Mouse (Mus musculus) intestine, embryonic 14.5 days (tissue): ENCODE results near the gene Ndufaf3. TPM values are rescaled to one million over a fixed set of nuclear protein-coding genes. Genes with fewer than 3 reads are reported as not detected.

ENCODE experiments used
- ATAC-seq: fragments of 200-750 bp; cut with Nextera tagmentation; replicated peaks from 2 replicates; pipeline ENCODE4 v1.8.0; 2017; ENCODE audit warnings: low read depth, moderate number of reproducible peaks, moderate TSS enrichment, moderate library complexity; ENCODE audit not compliant: low FRiP score, low TSS enrichment
- DNase-seq: peaks from one replicate; pipeline ENCODE4 v3.0.0-alpha.2; 2018; ENCODE audit warnings: low spot score
- H3K27ac ChIP-seq: fragments of 300-500 bp; sonication (generic); 2 replicates; pipeline ENCODE4 v1.5.1; 2014; ENCODE audit warnings: low read depth, mild to moderate bottlenecking, control low read depth
- H3K27me3 ChIP-seq: fragments of 300-500 bp; sonication (generic); replicated peaks from 2 replicates; pipeline ENCODE4 v1.6.1; 2014; ENCODE audit warnings: low read length, control low read depth; ENCODE audit not compliant: control insufficient read depth, insufficient read depth
- H3K36me3 ChIP-seq: fragments of 300-500 bp; sonication (generic); 2 replicates; pipeline ENCODE4 v1.6.1; 2014; ENCODE audit warnings: low read length, control low read depth; ENCODE audit not compliant: control insufficient read depth, insufficient read depth
- H3K4me1 ChIP-seq: fragments of 300-500 bp; sonication (generic); replicated peaks from 2 replicates; pipeline ENCODE4 v1.6.1; 2014; ENCODE audit warnings: low read length, control low read depth, mixed read lengths; ENCODE audit not compliant: control insufficient read depth, insufficient read depth
- H3K4me2 ChIP-seq: fragments of 300-500 bp; sonication (generic); 2 replicates; pipeline ENCODE4 v1.6.1; 2014; ENCODE audit warnings: low read length
- H3K4me3 ChIP-seq: fragments of 300-500 bp; sonication (generic); 2 replicates; pipeline ENCODE4 v1.5.1; 2014; ENCODE audit warnings: low read depth, low read length, control low read depth, mixed read lengths
- H3K9ac ChIP-seq: fragments of 300-500 bp; sonication (generic); 2 replicates; pipeline ENCODE4 v1.6.1; 2014; ENCODE audit warnings: mild to moderate bottlenecking, low read length
- H3K9me3 ChIP-seq: fragments of 300-500 bp; sonication (generic); 2 replicates; pipeline ENCODE4 v1.6.1; 2016; ENCODE audit warnings: low read length, control low read depth; ENCODE audit not compliant: control insufficient read depth
- WGBS: fragments of 180-500 bp; shearing (Covaris S2); extraction: QIAGEN DNeasy Blood & Tissue Kit; methylation state at CpG from one replicate; pipeline ENCODE4 v1.1.7; 2014; 5-methylcytosine and 5-hydroxymethylcytosine counted together
- polyA plus RNA-seq: library from polyadenylated mRNA; unstranded; fragments of >200 nt; fragmentation: Nextera tagmentation; extraction: Ambion mirVana; gene quantifications from 2 replicates; pipeline ENCODE4 v1.2.1, GENCODE M21; 2014

Gene Ndufaf3
- polyA plus RNA-seq, 1 experiment from 2014 or later: 37.0 TPM

- Histone ChIP-seq H3K4me3 (no peak overlapping the region), H3K36me3 (peaks cover 53% of the 10 kb centered on the region), H3K27me3 (no peaks in the 10 kb centered on the region), H3K4me2 (no peak overlapping the region), H3K27ac (no peak overlapping the region), H3K9me3 (no peaks in the 10 kb centered on the region), H3K4me1 (peaks cover 33% of the 10 kb centered on the region), H3K9ac (no peak overlapping the region)
- WGBS: 84% methylated on average over 37 of the region's 37 CpGs
- ATAC-seq: no peak
- no peak for DNase-seq
These were observed 8.4 kb upstream of the Ndufaf3 start for GRCm38 (mm10) chr9:108575321-108576297.

- WGBS: 88% methylated on average over 12 of the region's 12 CpGs
- Histone ChIP-seq H3K36me3 (peaks cover 53% of the 10 kb centered on the region), H3K4me1 (peaks cover 36% of the 10 kb centered on the region), H3K27me3 (no peaks in the 10 kb centered on the region), H3K27ac (no peak overlapping the region), H3K9ac (no peak overlapping the region), H3K4me2 (no peak overlapping the region), H3K4me3 (no peak overlapping the region), H3K9me3 (no peaks in the 10 kb centered on the region)
- DNase-seq (no peak), ATAC-seq (no peak)
These were observed 7.7 kb upstream of the Ndufaf3 start for GRCm38 (mm10) chr9:108574921-108575320.

DNA sequence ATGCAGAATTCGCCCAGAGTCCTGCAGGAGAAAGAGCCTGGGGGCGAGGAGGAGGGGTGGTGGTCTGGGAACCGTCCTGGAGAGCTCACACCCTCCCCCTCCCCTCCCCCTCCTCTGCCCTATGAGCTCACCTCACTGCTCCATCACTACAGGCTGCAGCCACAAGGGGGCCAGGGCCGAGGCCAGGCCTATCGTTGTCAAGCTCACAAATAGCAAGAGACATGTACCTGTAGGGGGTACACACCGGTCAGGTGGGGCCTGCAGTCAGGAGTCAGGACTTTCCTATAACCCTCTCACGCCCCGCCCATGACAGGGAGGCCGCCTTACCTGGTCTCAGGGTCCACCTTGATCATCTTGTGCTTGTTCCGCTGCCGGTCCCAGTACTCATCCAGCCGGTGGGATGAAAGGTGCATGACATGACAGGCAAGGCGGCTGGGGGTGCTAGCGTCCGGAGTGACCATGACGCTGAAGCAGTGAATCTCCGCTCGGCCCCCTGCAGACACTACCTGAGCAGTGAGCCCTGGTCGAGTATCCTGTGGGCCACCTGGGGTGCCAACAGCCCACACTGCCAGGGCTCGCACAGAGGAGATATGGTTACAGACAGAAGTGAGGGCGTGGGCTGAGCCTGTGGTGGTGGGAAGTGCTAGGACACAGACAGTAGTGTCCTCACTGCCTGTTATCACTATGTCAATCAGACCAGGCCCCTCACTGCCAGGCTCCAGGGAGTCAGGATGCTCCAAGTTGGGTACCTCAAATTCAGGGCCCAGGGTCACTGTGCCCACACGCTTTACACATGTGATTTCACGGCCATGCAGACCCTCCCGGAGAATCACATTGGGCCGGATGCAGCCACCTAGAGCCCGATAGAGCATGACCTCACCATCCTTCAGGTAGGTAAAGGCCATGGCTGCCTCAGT lies 6.8 kb upstream of the Ndufaf3 start:
- DNase-seq: peak; percentile 82
- WGBS: 51% methylated on average over 26 of the region's 26 CpGs
- Histone ChIP-seq H3K9ac (no peak overlapping the region), H3K9me3 (no peaks in the 10 kb centered on the region), H3K4me1 (peaks cover 29% of the 10 kb centered on the region), H3K4me3 (no peak overlapping the region), H3K27me3 (no peaks in the 10 kb centered on the region), H3K27ac (no peak overlapping the region), H3K36me3 (peaks cover 53% of the 10 kb centered on the region), H3K4me2 (no peak overlapping the region)
- no peak for ATAC-seq

- no peak overlapping the region for H3K27ac ChIP-seq
- no peaks in the 10 kb centered on the region for H3K9me3 ChIP-seq
- H3K4me1 ChIP-seq: peaks cover 27% of the 10 kb centered on the region
- no peak overlapping the region for H3K9ac ChIP-seq
- no peaks in the 10 kb centered on the region for H3K27me3 ChIP-seq
- H3K36me3 ChIP-seq: peaks cover 53% of the 10 kb centered on the region
- H3K4me3 ChIP-seq: no peak overlapping the region
- no peak overlapping the region for H3K4me2 ChIP-seq
- WGBS: 71% methylated on average over 10 of the region's 10 CpGs
- ATAC-seq (no peak), DNase-seq (no peak)
These were observed 5.1 kb upstream of the Ndufaf3 start for GRCm38 (mm10) chr9:108572321-108572720.

DNA sequence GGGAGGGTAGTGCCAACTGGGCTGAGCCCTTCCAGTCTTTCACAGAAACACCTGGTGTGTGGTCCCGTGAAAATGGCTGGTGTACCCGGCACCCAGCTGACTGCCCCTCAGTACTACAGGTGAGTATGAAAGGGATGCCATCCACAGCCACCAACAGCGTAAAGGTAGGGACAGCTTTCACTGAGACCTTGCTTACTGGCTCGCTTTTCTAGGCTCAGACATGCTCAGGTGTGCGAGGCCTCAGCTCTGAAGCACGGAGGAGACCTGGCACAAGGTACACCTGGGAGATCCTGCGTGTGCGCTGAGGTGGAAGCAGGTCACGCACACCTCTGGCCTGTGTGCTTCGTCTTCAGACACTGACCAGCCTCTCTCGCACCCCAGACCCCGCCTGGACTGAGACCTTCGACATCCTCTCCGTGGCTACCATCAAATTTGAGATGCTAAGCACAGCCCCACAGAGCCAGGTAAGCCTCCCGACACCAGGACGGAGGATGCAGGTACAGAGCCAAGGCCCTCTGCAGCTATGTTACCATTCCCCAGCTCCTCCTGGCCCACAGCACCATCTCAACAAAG lies 4.3 kb upstream of the Ndufaf3 start:
- Histone ChIP-seq H3K36me3 (peaks cover 53% of the 10 kb centered on the region), H3K27me3 (no peaks in the 10 kb centered on the region), H3K4me1 (peaks cover 18% of the 10 kb centered on the region), H3K4me3 (no peak overlapping the region), H3K9ac (no peak overlapping the region), H3K4me2 (no peak overlapping the region), H3K27ac (no peak overlapping the region), H3K9me3 (no peaks in the 10 kb centered on the region)
- WGBS: 94% methylated on average over 16 of the region's 16 CpGs
- DNase-seq (no peak), ATAC-seq (no peak)

- no peaks in the 10 kb centered on the region for H3K9me3 ChIP-seq
- peak overlapping the region; percentile 54 for H3K9ac ChIP-seq
- peaks cover 47% of the 10 kb centered on the region for H3K36me3 ChIP-seq
- peaks cover 24% of the 10 kb centered on the region for H3K4me1 ChIP-seq
- peak overlapping the region; percentile 63 for H3K4me3 ChIP-seq
- H3K4me2 ChIP-seq: peak overlapping the region; percentile 99
- H3K27me3 ChIP-seq: no peaks in the 10 kb centered on the region
- 2% methylated on average over 40 of the region's 40 CpGs for WGBS
- DNase-seq (peak; percentile 88), ATAC-seq (peak; percentile 5; the same call in 1 of the 2 replicates)
- peak overlapping the region; percentile 64 for H3K27ac ChIP-seq
These were observed 3.1 kb upstream of the Ndufaf3 start for GRCm38 (mm10) chr9:108570207-108570896.

GRCm38 (mm10) chr9:108569381-108570206 lies 2.4 kb upstream of the Ndufaf3 start, which contains the start of gene Dalrd3:
TSS of gene Dalrd3 (plus strand) at chr9:108569886.
- H3K4me3 ChIP-seq: peak within 1 kb of the TSS; percentile 63
- H3K4me2 ChIP-seq: peak within 1 kb of the TSS; percentile 99
- peak within 1 kb of the TSS; percentile 64 for H3K27ac ChIP-seq
- H3K36me3 ChIP-seq: peaks cover 48% of the 10 kb centered on the region
- 6% methylated on average over 42 of the region's 42 CpGs for WGBS
- peak within 1 kb of the TSS; percentile 54 for H3K9ac ChIP-seq
- DNase-seq (peak; percentile 92), ATAC-seq (peak; percentile 54)
- no peaks in the 10 kb centered on the region for H3K9me3 ChIP-seq
- H3K27me3 ChIP-seq: no peaks in the 10 kb centered on the region
- peaks cover 24% of the 10 kb centered on the region for H3K4me1 ChIP-seq
